Mouse (Mus musculus) kidney, embryonic 14.5 days (tissue): ENCODE measurements around the gene Bnip2. TPM values are rescaled to one million over a fixed set of nuclear protein-coding genes. Genes with fewer than 3 reads are reported as not detected.

Experiments used
- ATAC-seq: fragments of 200-750 bp; cut with Nextera tagmentation; 2 replicates; pipeline ENCODE4 v1.8.0; 2017; ENCODE audit warnings: moderate number of reproducible peaks, mild to moderate bottlenecking, moderate TSS enrichment, moderate library complexity; ENCODE audit not compliant: low FRiP score, low TSS enrichment
- H3K27ac ChIP-seq: fragments of 300-500 bp; sonication (generic); 2 replicates; pipeline ENCODE4 v1.5.1; 2014; ENCODE audit warnings: low read depth, mild to moderate bottlenecking, low read length, moderate library complexity, mixed read lengths
- H3K27me3 ChIP-seq: fragments of 300-500 bp; sonication (generic); 2 replicates; pipeline ENCODE4 v1.6.1; 2014; ENCODE audit warnings: mild to moderate bottlenecking, low read length; ENCODE audit not compliant: control insufficient read depth, insufficient read depth
- H3K36me3 ChIP-seq: fragments of 300-500 bp; sonication (generic); 2 replicates; pipeline ENCODE4 v1.6.1; 2014; ENCODE audit warnings: low read length, mixed read lengths; ENCODE audit not compliant: control insufficient read depth, insufficient read depth
- H3K4me1 ChIP-seq: fragments of 300-500 bp; sonication (generic); 2 replicates; pipeline ENCODE4 v1.6.1; 2014; ENCODE audit warnings: low read length, mixed read lengths; ENCODE audit not compliant: control insufficient read depth, insufficient read depth
- H3K4me2 ChIP-seq: fragments of 300-500 bp; sonication (generic); replicated peaks from 2 replicates; pipeline ENCODE4 v1.6.1; 2014; ENCODE audit warnings: low read depth, mild to moderate bottlenecking, low read length
- H3K4me3 ChIP-seq: fragments of 300-500 bp; sonication (generic); 2 replicates; pipeline ENCODE4 v1.5.1; 2014; ENCODE audit warnings: mild to moderate bottlenecking, low read length
- H3K9ac ChIP-seq: fragments of 300-500 bp; sonication (generic); 2 replicates; pipeline ENCODE4 v1.6.1; 2014; ENCODE audit warnings: low read depth, mild to moderate bottlenecking, low read length, moderate library complexity
- H3K9me3 ChIP-seq: fragments of 300-500 bp; sonication (generic); 2 replicates; pipeline ENCODE4 v1.6.1; 2016; ENCODE audit warnings: low read length; ENCODE audit not compliant: control insufficient read depth
- WGBS: fragments of 180-500 bp; shearing (Covaris S2); extraction: QIAGEN DNeasy Blood & Tissue Kit; methylation state at CpG from one replicate; pipeline ENCODE4 v1.1.7; 2014; 5-methylcytosine and 5-hydroxymethylcytosine counted together
- polyA plus RNA-seq: library from polyadenylated mRNA; unstranded; fragments of >200 nt; fragmentation: Nextera tagmentation; extraction: Ambion mirVana; gene quantifications from 2 replicates; pipeline ENCODE4 v1.2.1, GENCODE M21; 2014

Gene Bnip2
- polyA plus RNA-seq, 1 experiment from 2014 or later: 124 TPM

DNA sequence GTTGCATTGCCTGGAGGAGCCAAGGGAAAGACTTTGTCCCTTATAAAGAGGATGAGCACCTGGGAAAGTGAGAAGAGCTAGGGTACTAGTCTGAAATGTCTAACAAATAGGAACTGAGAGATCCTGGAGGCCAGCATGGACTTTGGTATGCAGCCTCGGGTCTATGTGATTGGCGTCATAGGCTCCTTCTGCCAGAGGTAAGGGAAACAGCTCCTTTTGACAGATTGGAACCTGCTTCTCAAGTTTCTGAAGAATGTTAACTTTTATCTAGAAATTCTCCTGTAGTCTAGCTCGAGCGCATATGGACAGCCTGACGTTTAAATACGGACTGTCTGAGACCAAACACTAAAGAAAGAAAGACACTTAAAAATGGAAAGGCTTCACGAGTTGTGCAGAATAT, 48.7 kb downstream of the Bnip2 start, which contains the start of gene Gcnt3:
Gene Gcnt3, minus strand, starts transcription at position 101 of the 400 bp plus-strand sequence.
- 81% methylated on average over 7 of the region's 7 CpGs for WGBS
- no peak within 1 kb of the TSS for H3K4me2 ChIP-seq
- ATAC-seq: no peak

DNA sequence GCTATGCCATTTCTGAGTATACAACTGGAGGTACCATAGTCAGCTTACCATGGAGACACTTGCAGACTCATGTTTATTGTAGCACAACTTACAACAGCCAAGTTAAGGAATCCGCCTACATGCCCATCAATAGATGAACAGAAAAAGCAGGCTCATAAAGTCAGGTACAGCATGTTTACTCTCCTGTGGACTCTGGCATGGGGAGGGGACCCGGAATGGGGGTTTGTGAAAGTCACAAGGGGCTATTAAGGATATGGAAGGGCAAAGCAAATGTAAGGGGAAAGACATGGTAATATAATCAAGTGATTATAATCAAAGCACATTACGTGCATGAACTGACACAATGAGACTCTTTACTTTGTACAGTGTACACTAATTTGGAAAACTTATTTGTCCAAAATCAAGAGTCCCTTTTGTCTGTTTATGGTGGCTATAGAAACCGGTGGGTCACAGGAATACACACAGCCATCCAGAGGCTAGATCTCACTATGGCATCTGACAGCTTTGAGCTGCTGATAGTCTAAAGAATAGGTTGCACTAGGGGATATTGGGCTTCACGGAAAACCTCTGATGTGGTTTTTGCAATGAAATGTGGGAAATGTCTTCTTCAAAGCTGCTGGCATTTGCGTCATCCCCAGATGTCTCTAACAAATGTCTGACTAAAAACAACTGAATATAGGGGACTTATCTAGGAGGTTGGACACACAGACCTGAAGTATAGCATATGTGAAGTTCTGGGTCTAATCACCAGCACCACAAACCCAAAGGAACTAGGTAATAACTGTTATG, 50.5 kb downstream of the Bnip2 start:
- Histone ChIP-seq H3K27me3 (no peaks in the 10 kb centered on the region), H3K36me3 (no peaks in the 10 kb centered on the region), H3K4me1 (peaks cover 6% of the 10 kb centered on the region; the same call in 1 of the 2 replicates), H3K27ac (no peak overlapping the region), H3K9ac (no peak overlapping the region), H3K4me3 (no peak overlapping the region), H3K4me2 (no peak overlapping the region), H3K9me3 (no peaks in the 10 kb centered on the region)
- ATAC-seq: no peak
- 83% methylated on average over 6 of the region's 6 CpGs for WGBS

More for the DNA sequence above, 48.7 kb downstream of the Bnip2 start, which contains the start of gene Gcnt3:
- H3K27ac ChIP-seq: no peak within 1 kb of the TSS
- no peaks in the 10 kb centered on the region for H3K36me3 ChIP-seq
- H3K4me1 ChIP-seq: peaks cover 6% of the 10 kb centered on the region; the same call in 1 of the 2 replicates
- H3K27me3 ChIP-seq: no peaks in the 10 kb centered on the region
- H3K9me3 ChIP-seq: no peaks in the 10 kb centered on the region
- no peak within 1 kb of the TSS for H3K4me3 ChIP-seq
- no peak within 1 kb of the TSS for H3K9ac ChIP-seq

DNA sequence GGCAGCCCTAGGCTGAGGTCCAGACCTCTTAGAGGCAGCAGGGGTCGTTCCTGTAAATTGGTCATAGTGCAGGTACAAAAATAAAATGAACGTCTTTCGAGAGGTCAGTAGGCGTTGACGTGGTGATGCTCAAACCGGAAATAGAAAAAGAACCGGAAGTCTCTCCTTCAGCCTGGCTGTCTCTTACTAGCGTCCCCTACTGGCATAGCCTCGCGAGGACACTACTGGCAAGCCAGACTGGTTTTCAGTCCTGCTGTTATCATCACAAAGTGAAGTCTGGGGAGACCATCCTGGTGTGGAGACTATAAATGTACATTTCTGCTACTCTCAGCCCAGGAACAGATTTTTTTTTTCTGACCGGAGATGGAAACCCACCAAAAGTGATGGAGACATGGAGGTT, 51.3 kb downstream of the Bnip2 start:
- Histone ChIP-seq H3K27me3 (no peaks in the 10 kb centered on the region), H3K9ac (no peak overlapping the region), H3K4me2 (no peak overlapping the region), H3K4me3 (no peak overlapping the region), H3K4me1 (0 out of 2 replicates have a peak, but pooled peaks cover 3% of the 10 kb centered on the region), H3K36me3 (no peaks in the 10 kb centered on the region), H3K27ac (no peak overlapping the region), H3K9me3 (no peaks in the 10 kb centered on the region)
- WGBS: 88% methylated on average over 11 of the region's 11 CpGs
- ATAC-seq: no peak

DNA sequence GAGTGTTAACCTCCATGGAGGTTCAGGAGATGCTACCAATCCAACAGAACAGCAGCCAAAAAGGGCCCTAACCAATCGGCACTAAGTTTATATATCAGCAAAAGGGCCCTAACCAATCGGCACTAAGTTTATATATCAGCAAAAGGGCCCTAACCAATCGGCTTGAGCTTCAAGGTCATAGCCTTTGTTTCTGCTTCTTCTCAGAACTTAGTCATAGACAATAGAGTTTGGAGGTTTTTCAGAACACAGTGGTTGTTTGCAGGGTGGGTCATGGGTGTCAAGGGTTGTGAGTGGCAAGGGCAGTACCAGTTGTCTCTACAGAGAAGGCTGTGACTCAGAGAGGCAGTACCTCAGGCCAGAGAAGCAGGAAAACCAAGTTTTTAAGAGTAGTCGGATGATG, 52.9 kb downstream of the Bnip2 start:
- 94% methylated on average over 4 of the region's 4 CpGs for WGBS
- H3K4me1 ChIP-seq: no peaks in the 10 kb centered on the region
- H3K27me3 ChIP-seq: no peaks in the 10 kb centered on the region
- H3K9me3 ChIP-seq: no peaks in the 10 kb centered on the region
- no peak overlapping the region for H3K4me3 ChIP-seq
- H3K27ac ChIP-seq: no peak overlapping the region
- no peak overlapping the region for H3K4me2 ChIP-seq
- ATAC-seq: no peak
- no peak overlapping the region for H3K9ac ChIP-seq
- H3K36me3 ChIP-seq: no peaks in the 10 kb centered on the region

DNA sequence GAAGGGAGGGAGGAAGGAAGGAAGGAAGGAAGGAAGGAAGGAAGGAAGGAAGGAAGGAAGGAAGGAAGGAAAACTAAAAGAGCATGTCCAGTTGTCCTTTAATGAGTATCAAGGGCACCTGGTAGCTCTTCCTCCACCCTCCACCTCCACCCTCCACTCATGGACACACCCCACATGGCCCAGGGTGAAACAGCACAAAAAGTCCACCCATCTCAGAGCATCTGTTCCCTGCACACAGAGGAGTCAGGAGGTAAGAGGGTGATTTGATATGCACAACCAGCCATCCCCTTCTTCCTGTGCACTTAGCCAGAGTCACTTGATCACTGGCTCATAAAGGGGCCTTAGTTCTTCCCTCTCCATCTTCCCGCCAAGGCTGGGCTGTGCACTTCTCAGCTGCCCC, 53.7 kb downstream of the Bnip2 start:
- Histone ChIP-seq H3K4me1 (no peaks in the 10 kb centered on the region), H3K4me3 (no peak overlapping the region), H3K27ac (no peak overlapping the region), H3K36me3 (no peaks in the 10 kb centered on the region), H3K9me3 (no peaks in the 10 kb centered on the region), H3K27me3 (no peaks in the 10 kb centered on the region), H3K9ac (no peak overlapping the region), H3K4me2 (no peak overlapping the region)
- ATAC-seq: 0 out of 2 replicates have a peak, but pooled peaks have one; percentile 20
- 23% methylated on average over 1 of the region's 1 CpGs for WGBS

DNA sequence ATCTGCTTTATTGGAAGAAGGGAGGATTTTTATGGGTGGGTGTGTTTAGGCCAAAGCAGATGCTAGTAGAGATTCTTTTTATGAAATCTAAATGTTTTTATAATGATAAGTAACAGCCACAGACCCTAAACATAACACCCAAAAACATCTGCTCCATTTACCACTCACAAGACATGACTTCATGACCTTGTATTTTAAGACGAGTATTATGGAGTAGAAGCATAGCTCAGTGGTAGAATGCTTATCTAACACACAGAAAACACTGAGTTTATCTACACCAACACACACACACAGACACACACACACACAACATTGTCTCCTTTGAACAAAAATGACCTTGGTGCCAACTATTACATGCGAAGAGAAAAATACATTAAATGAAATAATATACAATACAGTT, 55.6 kb downstream of the Bnip2 start:
- no peak overlapping the region for H3K4me2 ChIP-seq
- no peak overlapping the region for H3K9ac ChIP-seq
- H3K27ac ChIP-seq: no peak overlapping the region
- H3K9me3 ChIP-seq: no peaks in the 10 kb centered on the region
- no peak for ATAC-seq
- H3K4me1 ChIP-seq: peaks cover 18% of the 10 kb centered on the region
- H3K4me3 ChIP-seq: no peak overlapping the region
- no peaks in the 10 kb centered on the region for H3K27me3 ChIP-seq
- 66% methylated on average over 2 of the region's 2 CpGs for WGBS
- no peaks in the 10 kb centered on the region for H3K36me3 ChIP-seq

DNA sequence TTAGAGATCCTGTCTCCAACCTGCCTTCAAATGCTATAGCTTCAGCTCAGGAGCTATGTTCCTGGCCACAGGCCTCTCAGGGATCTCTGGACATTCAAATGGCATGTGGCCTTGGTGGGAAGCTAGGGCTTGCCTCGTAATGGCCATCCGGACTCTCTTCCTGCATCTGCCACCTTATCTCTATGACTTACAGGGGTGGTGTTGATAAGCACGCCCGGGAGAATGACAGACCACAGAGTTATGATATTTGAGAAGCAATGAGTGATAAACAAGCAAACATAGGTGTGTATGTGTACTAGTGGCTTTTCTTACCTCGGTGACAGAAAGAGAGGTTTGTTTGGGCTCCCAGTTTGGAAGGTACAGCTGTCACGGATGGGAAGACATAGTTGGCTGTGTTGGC, 57.0 kb downstream of the Bnip2 start:
- Histone ChIP-seq H3K4me3 (no peak overlapping the region), H3K27me3 (no peaks in the 10 kb centered on the region), H3K9ac (no peak overlapping the region), H3K4me1 (peaks cover 20% of the 10 kb centered on the region), H3K9me3 (no peaks in the 10 kb centered on the region), H3K27ac (no peak overlapping the region), H3K36me3 (no peaks in the 10 kb centered on the region), H3K4me2 (no peak overlapping the region)
- WGBS: 83% methylated on average over 6 of the region's 6 CpGs
- ATAC-seq: no peak

DNA sequence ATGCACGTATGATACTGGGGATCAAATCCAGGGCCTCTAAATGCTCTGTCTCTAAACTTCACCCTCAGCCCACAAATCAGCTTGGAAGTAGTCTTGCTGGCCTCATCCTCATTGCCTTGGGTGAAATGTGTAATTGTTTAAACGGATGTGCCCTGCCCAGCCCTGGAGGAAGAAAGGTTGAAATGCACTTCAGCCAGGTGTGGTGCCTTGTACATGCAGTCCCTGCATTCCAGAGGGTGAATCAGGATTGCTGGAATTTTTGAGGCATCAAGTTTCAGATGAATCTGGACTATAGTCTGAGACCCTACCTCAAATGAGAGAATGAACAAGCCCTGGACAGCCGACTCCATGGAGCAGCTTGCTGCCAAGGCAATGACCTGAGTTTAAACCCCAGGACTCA, 58.6 kb downstream of the Bnip2 start:
- ATAC-seq: no peak
- 43% methylated on average over 3 of the region's 3 CpGs for WGBS
- H3K27me3 ChIP-seq: no peaks in the 10 kb centered on the region
- H3K4me3 ChIP-seq: no peak overlapping the region
- peak overlapping the region; percentile 20; the same call in 1 of the 2 replicates for H3K27ac ChIP-seq
- no peak overlapping the region for H3K9ac ChIP-seq
- H3K4me2 ChIP-seq: no peak overlapping the region
- H3K4me1 ChIP-seq: peaks cover 20% of the 10 kb centered on the region
- no peaks in the 10 kb centered on the region for H3K36me3 ChIP-seq
- H3K9me3 ChIP-seq: no peaks in the 10 kb centered on the region

DNA sequence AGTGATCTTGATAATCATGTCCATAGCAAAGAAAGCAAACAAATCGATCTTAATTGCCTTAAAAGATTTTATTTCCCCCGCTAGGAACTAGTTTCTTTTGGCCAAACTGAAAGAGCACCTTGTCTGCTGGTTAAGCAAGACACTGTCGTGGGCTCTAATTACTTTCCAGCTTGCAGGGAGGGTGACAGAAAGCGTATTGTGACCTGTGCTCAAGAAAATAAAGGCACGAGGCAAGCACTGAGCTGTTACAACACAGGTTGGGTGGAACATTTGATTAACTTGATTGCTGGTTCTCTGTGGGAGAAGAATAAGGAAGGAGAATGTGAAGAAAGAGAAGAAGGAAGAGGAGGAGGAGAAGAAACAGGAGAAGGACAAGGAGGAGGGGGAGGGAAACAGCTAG, 59.0 kb downstream of the Bnip2 start:
- peak overlapping the region; percentile 20; the same call in 1 of the 2 replicates for H3K27ac ChIP-seq
- no peaks in the 10 kb centered on the region for H3K9me3 ChIP-seq
- H3K4me1 ChIP-seq: peaks cover 20% of the 10 kb centered on the region
- 27% methylated on average over 5 of the region's 5 CpGs for WGBS
- no peak overlapping the region for H3K9ac ChIP-seq
- H3K4me3 ChIP-seq: no peak overlapping the region
- ATAC-seq: no peak
- H3K4me2 ChIP-seq: no peak overlapping the region
- no peaks in the 10 kb centered on the region for H3K27me3 ChIP-seq
- no peaks in the 10 kb centered on the region for H3K36me3 ChIP-seq
